Mouse (Mus musculus) T-helper 2 cell (primary cell): ENCODE results near the gene Agap1.

Experiments used
- in situ Hi-C: fragments of 300-600 bp; cut with MboI, MseI; formaldehyde crosslinking; loops from one replicate; pipeline ENCODE4 v1.15.1; 2025; ENCODE audit warnings: high pct_unique_total_duplicates

The Agap1 gene

DNA sequence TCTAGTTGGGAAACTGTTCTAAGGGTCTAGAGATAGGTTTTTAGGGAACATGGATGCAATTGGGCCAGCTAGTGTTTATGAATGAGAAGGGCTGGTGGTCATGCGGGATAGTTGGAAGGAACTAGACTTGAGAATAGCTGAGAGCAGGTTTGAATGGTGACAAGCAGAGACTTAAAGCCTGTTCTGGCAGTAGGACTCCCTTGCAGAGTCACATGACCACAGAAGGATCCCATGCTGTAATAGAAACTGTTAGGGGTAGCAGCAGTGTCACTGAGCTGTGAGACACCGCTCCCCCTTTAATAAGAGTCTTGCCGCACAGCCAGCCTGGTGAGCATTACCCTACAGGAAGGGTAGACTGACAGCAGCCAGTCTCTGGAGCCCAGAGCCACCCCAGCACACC lies 201.6 kb downstream of the Agap1 start:
- in situ Hi-C loops = no loop called here

DNA sequence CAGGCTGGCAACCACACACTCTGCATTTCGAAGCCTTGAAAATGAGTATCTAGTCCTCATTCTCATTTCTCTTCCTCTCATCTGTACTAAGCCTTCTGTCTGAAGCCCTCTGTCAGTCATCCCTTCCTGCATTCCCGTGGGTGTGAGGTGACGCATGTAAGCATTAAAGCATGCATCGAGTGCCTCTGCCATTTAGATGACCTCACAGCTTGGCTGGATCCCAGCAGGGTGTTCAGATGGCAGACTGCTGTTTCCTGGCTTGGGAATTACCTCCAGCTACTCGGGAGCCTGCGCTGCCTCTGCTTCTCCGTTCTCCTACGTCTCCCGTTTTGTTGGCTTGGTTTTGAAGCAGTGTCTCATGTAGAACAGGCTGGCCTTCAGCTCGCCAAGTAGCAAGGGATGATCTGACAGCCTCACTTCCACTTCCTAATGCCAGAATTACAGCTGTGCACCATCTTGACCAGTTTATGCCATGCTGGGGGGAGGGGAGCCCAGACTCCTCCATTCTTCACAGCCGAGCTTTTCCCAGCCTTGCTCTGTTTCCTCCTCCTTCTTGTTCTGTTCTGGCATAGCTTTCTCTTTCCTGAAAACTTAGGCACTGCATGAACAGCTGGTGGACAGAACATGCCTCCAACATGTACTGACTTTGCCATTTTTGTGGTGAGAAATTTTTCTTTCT lies 202.2 kb downstream of the Agap1 start:
- in situ Hi-C loops = no loop called here

DNA sequence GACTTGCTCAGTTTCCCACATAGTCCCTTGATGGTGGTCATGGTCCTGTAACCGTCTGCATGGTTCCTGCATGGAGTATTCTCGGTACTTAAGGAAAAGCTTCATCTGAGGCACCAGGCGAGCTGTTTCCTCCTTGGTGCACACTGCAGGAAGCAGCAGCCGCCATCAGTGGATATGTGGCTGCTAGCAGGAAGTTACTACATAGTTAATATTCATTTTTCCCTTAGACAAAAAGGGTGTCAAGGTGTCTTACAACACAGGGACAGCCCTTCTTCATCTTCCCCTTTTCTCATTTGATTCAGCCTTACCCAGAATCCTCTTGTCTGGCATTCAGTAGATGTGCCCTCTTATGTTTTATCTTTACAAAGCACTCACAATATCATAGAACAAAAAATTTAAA lies 206.2 kb downstream of the Agap1 start:
- in situ Hi-C loops = no loop called here

DNA sequence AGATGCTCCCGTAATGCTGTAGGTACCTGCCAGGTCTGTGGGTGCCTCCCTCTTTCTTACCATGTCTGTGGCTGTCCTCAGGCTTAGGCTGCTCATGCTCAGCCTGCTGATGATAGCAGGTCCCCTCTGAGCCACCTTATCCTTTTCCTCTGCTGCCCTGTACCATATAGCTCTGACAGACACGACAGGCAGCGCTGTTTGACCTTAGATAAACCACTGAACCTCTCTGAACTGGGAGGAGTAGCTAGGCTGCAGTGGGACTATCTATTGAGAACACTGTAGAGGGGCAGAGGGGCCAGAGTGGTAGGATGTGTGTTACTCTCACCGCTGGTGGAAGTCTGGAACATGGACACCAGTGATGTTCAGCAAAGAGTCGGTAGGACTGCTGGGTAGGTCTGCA lies 211.5 kb downstream of the Agap1 start:
- in situ Hi-C loops = no loop called here

DNA sequence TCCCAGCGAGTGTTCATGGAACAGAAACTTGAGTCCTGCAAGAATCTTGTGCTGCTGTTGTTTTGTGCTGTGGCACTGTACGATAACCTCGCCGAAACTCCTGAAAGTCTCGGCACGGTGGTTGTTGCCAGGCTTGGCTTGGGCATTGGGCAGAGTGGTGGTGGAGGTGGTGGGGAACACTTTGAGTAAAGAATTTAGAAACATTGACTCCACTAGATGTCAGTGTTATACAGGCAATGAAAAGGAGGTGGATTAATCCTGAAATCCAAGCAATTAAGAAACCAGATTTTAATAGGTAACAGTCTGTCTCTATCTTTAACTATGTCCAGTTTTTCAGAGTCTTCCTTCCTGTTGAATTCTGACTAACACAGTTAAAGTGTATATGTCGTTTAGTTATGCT lies 212.8 kb downstream of the Agap1 start:
- in situ Hi-C loops = no loop called here

DNA sequence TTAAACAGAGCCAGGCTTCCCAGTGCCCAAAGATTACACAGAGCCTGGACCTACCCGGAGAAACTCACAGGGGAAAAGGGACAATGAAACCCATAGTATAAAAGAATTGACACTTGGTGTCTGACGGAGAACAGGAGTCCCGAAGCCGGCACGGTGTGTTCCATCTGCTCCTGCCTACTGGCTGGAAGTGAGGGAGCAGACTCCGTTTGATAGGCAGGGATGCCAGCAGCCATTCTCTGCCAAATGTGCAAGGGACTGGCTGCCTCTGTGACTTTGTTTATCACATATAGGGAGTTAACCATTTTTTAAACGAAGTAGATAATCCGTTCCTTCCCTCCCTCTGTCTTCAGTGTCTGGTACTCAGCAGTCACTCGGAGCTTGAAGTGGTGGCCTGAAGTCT lies 214.0 kb downstream of the Agap1 start:
- in situ Hi-C loops = no loop called here

DNA sequence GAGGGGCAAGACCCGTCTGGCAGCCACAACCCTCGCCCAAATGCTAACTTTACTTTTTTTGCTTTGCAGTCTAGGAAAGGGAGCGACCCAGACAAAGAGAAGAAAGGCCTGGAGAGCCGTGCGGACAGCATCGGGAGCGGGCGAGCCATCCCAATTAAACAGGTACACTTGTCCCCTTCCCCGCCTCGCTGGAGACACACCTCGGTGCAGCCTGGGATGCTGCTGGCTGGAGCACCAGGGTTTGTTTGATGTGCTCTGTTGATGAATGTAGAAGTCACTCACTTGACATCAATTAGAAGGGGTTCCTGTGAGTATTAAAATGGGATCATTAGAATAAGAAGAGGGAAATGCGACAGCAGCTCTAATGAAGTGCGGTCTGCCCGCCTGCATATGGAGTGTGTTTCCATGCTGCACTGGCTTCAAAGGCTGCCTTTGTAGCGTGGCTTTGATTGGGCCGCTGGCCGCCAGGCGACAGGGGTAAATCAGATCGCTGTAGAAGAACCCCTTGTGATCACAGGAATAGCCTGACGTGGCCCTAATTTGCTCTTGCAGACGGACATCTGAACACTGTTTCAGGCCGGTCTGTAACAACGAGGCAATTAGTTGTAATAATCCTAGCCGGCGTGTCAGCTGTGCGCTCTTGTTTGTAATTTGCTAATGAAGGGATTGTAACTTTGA lies 216.6 kb downstream of the Agap1 start:
- in situ Hi-C loops = no loop called here

DNA sequence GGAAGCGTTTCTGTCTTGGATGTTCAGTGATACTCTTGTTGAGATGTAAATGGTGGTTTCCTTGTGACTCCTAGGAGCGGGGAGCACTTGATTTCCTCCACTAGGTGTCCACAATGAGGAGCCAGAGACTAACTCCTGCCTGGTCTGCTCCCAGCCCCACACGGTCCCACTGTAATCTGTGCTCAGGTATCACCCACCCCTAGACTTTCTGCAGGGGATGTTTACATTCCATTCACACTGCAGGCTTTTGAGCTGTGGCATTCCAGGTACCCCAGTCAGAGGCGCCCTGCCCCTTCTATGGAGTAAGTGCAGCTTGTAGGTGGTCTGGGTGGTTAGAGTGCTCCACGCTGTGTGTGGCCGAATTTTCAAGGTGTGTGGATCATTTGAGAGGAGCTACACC lies 218.5 kb downstream of the Agap1 start:
- in situ Hi-C loops = no loop called here

DNA sequence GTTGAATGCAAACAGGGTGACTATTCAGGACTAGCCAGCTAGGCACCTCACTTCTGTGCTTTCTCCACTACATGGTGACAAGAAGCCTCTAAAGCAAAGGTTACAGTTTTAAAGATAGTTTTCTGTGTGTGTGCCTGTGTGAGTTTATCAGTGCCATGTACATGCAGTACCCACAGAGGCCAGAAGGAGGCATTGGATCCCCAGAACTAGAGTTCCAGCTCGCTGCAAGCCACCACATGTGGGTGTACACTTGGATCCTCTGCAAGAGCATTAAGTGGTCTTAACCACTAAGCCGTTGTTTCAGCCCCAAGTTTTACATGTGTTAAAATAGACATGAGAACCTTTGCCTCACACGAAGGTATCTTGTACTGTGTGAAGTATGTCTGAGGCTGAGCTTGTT lies 219.1 kb downstream of the Agap1 start:
- in situ Hi-C loops = no loop called here

DNA sequence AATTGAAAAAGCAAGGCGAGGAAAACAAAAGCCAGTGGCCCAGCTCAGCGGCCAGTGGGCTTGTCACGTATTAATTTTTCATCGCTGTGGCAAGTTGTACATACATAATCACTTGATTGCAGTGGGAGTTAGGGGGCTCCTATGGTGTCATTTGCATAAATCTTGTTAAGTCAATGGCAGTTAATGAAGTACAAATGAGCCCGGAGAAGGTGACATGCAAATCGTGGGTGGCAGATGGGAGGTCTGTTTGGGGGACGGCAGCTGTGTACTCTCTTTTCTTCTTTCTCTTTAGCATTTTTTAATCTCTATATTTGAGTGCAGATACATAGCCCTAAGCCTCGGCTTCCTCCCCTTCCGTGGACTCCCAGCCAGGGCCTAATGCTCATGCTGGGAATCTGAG lies 220.1 kb downstream of the Agap1 start:
- in situ Hi-C loops = no loop called here

DNA sequence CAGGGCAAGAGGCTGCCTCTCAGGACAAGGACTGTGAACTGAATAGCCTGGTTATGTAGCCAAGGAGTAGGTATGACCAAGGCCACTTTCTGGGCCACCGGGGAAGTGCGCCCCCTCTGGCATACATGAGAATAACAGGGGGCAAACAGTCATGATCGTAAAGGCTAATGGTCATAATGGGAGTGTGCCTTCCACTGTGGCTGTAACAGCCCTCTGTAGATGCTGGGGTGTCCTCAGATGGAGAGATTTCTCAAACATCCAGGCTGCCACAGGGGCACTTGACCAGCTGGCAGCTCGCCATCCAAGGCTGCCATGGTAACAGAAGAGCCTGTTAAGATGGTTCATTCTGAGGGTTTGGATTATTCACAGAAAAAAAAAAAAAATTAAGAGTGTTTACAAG lies 221.8 kb downstream of the Agap1 start:
- in situ Hi-C loops = no loop called here

DNA sequence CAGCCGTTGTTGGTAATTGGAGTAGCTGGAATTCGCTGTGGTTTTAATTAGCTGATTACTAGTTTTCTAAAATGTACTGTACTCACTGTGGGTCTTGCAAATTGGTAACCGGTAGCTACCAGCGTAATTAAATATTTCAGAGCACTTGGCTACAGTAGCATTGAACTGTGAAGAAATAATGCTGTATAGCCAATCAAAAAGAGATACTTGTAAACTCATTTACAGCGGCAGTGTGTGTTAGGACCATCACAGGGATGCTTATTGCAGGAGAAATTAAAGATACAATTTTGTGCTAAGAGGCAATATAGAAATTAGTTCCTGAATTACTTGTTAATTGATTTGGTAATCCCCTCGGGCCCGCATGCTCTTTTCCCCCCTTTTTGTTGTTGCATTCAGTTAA lies 226.1 kb downstream of the Agap1 start:
- in situ Hi-C loops = no loop called here

DNA sequence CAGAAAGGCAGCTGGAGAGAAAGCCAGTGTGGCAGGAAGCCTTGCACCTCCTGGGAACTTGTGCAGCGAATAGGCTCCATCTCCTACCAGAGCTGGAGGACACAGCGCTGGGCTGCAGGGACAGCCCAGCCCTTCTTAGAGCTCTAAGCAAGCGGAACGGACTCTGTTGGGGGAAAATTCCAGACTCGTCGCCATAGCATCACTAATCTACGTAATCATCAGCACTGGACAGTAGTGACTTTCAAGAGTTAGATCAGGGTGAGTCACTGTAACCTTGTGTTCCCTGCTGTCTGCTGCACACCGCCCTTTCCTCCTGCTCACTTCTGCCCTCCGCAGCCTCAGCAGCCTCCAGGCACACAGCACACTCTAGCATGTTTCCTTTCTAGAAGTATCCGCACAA lies 234.3 kb downstream of the Agap1 start:
- in situ Hi-C loops = no loop called here

DNA sequence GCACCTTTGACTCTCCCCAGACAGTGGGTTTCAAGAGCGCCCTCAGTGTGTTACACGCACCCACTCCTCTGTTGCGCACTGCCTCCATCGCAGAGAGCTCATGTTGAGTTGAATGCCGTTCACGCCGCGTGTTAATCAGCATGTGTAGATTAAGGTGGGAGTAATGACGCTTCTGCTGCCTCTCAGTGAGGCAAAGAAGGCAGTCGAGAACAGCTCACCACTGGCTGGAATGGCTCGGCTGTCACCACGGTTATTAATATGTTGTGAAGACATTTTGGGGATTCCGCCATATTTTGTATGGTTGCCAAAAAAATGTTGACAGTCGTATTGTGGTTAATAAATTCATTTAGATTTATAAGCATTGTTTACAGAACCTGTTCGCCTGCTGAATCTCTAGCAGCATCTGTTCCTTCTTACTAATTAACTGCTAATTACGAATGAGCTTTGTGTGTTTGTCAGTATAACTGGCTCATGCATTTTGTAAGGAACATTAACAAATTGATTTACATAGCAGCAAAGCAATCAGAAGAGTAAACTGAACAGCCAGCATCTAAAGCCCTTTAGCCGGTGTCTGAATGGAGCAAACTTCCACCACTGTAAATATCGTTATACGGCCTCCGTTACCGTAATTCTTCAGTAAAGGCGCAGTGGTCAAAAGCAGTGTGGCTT lies 235.1 kb downstream of the Agap1 start:
- in situ Hi-C loops = no loop called here

DNA sequence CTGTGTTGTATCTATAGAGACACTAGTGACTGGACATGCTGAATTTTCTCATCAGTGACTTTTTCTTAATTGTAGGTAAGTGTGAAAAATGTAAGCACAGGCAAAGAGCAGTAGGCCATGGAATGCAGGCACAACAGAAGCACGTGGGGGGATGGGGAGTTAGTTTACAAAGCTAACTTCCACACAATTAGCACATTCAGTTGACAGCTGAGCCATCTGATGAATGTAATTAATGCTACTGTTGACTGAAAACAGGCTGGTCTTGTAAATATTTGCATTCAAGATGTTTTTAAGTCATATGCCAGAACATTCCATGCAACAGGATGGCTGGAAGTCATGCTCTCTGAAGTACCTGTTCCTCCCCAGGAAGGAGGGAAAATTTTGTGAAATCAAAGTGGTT lies 236.5 kb downstream of the Agap1 start:
- in situ Hi-C loops = no loop called here

DNA sequence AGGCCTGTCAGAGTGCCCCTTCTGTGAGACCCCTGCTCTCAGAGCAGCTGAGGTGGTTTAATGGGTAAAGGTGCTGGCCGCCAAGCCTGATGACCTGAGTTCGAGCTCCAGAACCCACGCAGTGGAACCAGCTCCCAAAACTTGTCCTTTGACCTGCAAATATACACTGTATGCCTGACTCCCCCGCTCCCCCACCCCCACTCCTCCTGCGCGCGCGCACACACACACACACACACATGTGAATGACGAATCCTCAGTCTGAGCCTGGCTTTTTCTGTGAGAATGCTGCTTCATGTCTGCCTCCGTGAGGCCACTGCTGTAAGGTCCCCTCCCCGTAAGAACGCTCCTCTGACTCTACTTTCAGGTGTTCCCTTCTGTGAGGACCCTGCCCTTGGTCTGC lies 237.8 kb downstream of the Agap1 start:
- in situ Hi-C loops = no loop called here

DNA sequence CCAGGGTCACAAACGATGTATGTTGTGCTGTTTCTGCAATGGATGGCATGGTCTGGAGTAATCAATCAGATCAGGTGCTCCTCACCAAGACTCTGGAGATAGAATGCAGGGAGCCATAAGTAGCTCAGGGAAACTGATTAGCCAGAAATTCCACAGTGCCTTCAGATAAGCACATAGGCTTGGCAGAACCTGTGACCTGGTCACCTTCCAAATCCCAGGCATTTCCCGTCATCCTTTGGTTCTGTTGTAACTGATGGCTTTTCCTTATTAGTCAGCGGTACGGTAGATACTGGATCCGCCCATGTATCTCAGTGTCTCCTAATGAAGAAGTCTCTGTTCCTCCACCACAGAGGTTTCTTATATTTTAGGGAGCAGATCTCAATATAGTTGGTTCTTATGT lies 240.3 kb downstream of the Agap1 start:
- in situ Hi-C loops = no loop called here

DNA sequence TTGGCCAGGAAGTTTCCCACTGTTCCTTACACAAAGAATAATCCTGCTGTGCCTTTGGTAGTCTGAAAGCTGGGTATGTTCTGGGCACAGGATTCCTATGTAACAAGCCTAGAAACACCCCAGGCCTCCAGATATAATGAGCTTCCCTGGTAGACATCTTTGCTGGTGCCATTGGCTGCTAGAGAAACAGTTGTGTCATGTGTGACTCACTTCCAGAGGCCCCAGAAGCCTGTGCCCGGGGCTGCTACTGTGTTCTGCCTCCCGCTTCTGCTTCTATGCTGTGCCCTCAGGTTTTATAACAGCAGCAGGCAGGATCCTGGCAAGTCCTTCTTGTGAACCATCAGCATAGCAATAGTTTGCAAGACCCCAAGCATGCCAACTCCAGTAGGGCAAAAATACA lies 242.6 kb downstream of the Agap1 start:
- in situ Hi-C loops = no loop called here

DNA sequence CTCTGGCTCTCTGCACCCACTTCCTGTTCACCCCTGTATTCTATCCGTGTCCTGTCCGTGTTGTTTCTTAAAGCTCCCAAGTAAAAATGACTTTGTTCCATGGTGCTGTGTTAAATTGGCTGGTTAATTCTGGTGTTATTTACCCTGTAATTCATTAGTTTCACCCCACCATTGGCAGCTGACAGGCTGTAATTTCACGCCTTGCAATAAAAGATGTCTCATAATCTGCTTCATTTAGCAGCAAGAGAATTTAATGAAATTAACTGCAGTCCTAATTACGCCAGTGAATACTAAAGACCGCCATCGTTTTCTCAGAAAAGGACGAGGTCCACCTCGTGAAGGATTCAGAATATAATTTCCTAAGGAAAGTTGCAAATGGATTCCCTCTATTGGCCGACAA lies 245.6 kb downstream of the Agap1 start:
- in situ Hi-C loops = no loop called here

DNA sequence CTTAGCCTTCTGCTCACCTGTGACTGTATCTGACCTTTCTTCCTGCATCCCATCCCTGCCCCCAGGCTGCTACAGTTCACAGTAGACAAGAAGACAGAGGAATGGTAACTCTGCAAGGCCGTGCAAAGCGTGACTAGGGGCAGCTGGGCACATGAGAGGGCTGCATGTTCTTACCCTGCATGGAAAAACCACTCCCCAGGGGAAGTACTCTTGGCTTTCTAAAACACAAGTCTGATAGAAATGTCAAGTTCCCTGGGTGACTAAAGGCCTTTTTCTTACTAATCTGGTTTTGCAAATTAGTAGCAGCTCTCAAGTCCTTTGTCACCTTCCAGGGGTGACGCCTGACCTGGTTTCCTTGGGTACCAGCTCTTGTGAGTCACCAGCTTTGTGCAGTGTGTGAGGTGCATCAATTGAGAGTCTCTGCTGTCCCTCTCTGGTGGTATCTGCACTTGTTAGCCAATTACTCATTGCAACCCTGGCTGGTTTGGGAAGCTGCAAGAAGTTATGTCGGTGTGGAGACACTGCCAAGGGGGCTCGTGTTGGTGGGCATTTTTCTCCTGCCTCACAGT lies 246.6 kb downstream of the Agap1 start:
- in situ Hi-C loops = no loop called here

DNA sequence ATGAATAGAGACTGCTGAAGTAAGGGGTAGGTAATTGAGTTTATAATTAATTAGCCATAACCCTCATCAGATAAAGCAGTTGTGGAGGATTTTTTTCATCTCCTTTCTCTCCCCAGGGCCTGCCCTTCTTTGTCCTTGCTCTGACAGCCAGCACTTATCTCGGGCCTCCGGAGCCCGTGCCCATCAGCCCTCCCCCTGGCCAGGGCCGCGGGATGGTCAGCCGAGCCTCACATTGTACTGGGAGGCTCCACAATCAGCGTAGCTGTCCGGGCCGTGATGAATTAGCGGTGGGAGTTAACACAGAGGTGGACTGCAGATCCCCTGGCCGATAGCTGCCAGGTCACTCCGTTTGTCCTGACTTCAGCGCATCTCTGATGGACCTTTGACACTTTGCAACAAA lies 248.7 kb downstream of the Agap1 start:
- in situ Hi-C loops = no loop called here

DNA sequence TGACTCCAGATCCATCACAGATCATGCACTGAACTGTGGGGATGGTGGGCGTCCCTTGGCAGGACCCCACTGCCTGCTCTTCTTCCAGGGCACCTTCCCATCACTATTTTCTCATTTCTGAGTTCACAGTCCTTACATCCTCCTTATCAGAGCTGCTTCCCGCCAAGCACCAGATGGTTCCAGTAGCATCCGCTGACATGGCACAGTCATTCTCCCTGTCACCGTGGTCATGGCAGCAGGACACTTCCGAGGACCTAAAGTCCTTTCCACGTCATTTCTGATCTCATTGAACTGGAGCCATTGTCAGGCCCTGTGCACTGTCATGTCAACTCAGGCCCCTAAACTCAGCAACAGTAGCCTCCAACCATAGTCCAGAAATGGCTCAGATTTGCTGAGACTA lies 251.1 kb downstream of the Agap1 start:
- in situ Hi-C loops = no loop called here

DNA sequence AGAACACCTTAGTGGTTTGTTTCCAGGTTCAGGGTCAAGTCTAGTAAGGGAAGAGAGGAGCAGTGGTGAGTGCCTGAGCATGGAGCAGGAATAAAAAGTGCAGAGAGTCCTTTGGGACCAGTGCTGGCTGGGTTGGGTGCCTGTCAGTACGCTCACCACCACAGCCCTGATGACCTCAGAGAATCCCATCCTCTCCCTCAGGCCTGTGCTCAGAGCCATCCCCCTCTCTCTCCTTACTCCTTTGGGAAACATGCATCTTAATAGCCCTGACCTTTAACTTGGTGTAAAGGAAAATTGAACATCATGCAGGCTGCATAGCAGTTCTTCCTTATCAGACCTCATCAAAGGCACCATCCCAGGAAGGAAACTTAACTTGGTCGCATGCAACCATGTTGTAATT lies 252.3 kb downstream of the Agap1 start:
- in situ Hi-C loops = no loop called here
